Mouse (Mus musculus): ENCODE results near the gene Nck2.

Nck2 gene

GRCm38 (mm10) chr1:43444531-43444930 lies at the start of gene Nck2:
Gene Nck2, plus strand, starts transcription at chr1:43444579.
- no peak for DNase-seq (ENCODE audit: low read depth, low spot score)

DNA sequence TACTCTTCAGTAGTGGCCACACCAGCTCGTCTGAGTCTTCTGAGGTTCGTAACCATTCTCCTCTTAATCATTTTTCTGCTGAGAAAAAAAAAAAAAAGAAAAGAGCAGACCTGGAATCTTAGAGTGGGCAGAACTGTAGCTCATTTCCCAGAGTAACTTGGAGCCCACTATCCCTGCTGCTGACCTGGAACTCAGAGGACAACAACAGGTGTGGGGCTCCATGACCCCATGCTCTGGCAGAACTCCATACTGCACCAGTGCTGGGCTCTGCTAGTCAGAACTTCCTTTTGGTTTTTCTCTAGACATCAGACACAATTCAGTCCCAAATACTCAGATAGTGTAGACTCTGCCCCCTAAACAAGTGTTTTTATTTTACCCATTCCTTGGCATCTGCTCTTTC lies 49.3 kb upstream of the Nck2 start:
- DNase-seq (ENCODE audit: low read depth, low spot score): no peak

DNA sequence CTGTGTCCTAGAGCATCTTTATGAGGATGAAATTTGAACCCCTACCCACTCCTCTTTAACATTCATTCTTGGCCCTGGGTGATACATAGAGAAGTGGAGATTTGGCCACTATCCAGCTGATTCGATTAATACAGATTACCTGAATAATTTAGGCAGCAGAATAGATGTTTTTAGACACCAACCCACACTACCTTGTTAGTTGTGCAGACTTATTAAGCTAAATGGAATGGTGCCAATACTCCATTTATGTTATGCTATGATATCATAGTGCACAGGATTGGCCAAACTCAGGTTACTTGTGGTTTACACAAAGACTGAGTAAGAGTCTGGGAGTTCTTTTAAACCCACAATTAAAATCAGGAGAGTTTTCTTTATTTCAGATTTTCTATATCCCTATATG lies 48.6 kb upstream of the Nck2 start:
- no peak for DNase-seq (ENCODE audit: low read depth, low spot score)

DNA sequence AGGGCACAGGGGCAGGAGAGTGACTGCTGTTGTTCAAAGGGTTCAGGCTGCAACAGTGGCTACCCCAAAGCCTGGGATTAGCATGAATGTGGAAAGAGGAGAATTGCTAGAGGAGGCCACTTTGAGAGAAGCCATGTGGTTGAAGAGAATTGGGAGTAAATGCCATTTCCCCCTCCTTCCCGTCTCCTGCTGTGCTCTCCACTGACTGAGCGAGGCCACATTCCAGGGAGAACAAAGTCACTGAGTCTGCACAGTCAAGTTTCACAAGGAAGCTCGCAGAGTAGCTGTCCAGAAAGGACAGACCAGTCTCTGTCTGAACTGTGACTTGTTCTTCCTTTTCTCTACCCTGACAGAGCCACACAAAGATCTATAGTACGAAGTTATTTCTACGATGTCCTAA lies 47.9 kb upstream of the Nck2 start:
- DNase-seq (ENCODE audit: low read depth, low spot score): peak; percentile 26

- DNase-seq (ENCODE audit: low read depth, low spot score): no peak
Measured at GRCm38 (mm10) chr1:43397096-43397495, 47.3 kb upstream of the Nck2 start.

DNA sequence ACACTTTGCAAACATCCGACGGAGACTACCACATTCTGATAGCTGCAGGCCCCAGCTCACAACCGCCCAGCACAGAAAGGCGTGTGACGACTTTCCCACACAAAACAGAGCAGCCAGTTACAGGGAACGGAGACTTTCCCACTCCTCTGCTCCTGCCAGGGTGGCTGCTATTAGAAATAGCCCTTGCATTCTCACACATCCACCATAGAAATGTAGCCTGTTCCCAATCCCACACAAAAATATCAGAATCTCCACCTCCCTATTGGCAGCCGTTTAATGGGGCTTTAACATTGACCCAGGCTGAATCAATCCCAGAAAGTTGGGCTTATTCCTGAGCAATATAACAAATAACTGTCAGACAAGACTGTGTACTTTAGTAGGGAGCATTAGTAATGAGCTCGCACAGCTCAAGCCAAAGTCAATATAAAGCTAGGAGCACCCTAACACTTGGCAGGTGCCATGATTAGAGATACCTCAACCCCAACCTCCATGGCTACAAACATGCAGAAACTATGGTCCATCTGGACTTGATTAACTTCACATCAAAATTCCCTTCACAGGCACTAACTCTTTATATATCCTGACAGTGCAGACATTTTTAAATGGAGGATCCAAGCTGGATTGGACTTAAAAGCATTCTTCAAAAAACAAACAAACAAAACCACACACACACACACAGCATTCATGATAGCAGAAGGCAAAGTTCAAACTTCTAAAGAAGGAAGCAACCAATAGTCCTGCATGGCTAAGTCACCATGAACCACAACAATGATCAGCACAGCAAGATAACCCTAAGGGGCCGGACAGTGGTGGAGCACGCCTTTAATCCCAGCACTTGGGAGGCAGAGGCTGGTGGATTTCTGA lies 45.4 kb upstream of the Nck2 start:
- peak; percentile 53 for DNase-seq (ENCODE audit: low read depth, low spot score)

GRCm38 (mm10) chr1:43399602-43400216 lies 44.7 kb upstream of the Nck2 start:
- DNase-seq (ENCODE audit: low read depth, low spot score): no peak

- peak; percentile 52 for DNase-seq (ENCODE audit: low read depth, low spot score)
Measured at GRCm38 (mm10) chr1:43400655-43401054, 43.7 kb upstream of the Nck2 start.

- no peak for DNase-seq (ENCODE audit: low read depth, low spot score)
Measured at GRCm38 (mm10) chr1:43403341-43403740, 41.0 kb upstream of the Nck2 start.

- no peak for DNase-seq (ENCODE audit: low read depth, low spot score)
Measured at GRCm38 (mm10) chr1:43404693-43405678, 39.4 kb upstream of the Nck2 start.

DNA sequence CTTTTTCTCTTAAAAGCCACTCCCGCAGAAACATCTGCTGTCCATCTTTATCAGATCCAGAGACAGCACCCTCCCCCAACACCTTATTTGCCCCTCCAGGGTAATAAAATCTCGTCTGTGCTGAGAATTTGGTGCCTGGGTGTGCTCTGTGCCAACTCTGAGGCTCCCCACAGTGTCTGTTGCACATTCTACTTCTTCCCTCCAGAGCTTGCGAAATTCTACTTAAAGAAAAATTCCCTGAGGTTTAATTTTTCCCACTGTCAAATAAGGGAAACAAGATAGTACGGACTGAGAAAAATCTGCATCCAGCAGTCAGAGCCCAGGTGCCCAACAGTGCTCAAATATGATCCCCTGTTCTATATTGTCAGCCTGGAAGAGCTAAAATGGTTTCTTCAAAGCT lies 35.4 kb upstream of the Nck2 start:
- no peak for DNase-seq (ENCODE audit: low read depth, low spot score)

GRCm38 (mm10) chr1:43412825-43413224 lies 31.6 kb upstream of the Nck2 start:
- no peak for DNase-seq (ENCODE audit: low read depth, low spot score)

DNA sequence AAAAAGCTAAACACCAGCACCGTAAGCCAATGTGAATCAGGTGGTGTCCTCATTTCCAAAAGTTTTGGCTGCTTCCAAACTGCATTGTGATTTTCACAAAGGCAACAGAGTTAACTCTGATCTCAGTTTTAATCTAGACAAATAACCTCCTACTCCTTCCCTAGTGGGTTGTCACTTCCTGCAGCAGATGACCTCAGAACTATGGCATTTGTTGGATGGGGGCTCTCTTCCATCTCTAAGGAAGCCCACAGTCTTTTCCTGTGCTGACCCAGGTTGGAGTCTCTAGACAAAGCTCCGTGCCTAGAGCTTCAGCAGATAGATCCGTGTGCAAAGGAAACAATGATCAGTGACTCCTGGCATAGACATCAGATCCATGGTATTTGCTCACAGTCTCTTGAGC lies 31.1 kb upstream of the Nck2 start:
- no peak for DNase-seq (ENCODE audit: low read depth, low spot score)

DNA sequence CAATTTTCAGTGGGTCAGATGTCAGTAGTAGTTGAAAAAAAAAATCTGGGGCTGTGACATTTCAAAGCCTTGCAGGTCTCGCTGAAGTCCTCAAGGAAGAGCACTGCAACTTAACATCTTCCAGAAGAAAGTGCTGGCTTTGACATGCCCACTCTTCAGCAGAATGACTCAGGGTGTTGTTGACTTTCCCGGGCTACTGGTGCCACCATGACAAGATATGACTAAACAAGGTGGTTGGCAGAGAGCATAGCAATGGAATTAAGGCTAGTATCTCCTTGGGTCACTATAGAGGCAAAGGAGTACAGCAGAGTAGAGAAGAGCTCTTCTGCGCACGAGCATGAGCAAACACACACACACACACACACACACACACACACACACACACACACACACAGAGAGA lies 30.6 kb upstream of the Nck2 start:
- no peak for DNase-seq (ENCODE audit: low read depth, low spot score)

- DNase-seq (ENCODE audit: low read depth, low spot score): no peak
Measured at GRCm38 (mm10) chr1:43414228-43414627, 30.2 kb upstream of the Nck2 start.

GRCm38 (mm10) chr1:43414971-43415370 lies 29.4 kb upstream of the Nck2 start:
- no peak for DNase-seq (ENCODE audit: low read depth, low spot score)

GRCm38 (mm10) chr1:43422969-43423748 lies 21.2 kb upstream of the Nck2 start:
- DNase-seq (ENCODE audit: low read depth, low spot score): no peak

- DNase-seq (ENCODE audit: low read depth, low spot score): no peak
Measured at GRCm38 (mm10) chr1:43426526-43426925, 17.9 kb upstream of the Nck2 start.

DNA sequence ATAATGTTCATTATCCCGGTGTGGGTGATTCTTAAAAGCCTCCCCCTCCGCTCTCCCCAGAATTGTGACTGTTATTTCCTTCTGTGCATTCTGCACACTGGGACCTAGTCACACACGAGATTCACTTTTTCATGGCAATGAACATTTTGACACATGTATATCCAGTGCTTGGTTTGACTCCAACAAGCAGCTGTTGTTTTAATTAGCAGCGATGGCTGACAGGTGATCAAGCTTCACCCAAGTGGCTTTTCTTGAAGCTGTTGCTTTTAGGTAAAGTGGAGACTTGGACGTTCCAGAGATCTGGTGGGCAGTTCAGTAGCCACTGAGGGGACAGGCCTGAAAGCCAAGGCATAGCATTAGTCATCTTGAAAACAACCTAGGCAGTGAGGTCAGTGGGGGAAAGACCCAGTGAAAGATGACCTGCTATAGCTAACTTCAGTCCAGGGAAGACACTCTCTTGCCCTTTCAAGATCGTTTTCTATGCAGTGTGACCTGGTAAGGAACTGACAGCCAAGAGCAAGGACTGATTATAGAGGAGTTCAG lies 17.3 kb upstream of the Nck2 start:
- no peak for DNase-seq (ENCODE audit: low read depth, low spot score)

DNA sequence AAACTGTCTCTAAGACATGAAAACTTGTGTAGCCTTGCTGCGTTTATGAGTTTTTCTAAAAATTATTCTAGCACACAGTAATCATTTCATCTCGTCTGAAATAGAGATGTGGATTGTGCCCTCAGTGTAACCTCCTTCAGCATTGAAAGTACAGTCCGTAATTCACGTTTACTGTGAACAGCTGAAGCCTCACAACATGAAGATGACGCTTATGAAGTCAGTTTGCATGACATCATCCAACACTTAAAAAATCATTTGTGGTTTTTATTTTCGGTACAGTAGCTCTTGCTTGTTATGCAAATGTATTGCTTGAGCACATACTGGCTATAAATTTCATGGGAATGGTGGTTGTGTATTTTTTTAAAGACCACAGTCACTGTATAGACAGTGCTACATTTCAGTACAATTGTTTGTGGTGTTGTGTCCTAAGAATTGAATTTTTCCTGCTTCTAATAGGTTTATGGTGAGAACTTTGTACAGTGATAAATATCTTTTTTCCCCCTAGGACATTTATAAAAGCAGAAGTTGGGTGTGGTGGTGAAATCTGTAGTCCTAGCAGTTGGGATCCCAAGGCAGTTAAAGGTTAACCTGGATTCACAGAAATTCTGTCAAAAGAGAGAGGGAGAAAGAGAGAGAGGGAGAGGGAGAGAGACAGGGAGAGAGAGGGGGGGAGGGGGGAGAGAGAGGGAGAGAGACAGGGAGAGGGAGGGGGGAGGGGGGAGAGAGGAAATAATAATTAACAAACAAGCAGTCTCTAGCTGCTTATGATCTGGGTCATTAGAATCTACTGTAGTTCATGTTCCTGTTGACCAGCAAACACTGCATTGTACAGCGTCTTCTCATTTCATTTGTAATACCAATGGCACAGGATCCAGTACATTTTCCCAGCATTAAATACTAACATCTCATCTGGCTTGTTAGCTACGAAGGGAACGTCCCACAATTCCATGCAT lies 14.2 kb upstream of the Nck2 start:
- no peak for DNase-seq (ENCODE audit: low read depth, low spot score)

All from forelimb bud, embryonic 11.5 days (tissue).